ENCODE assay signal across 16 mouse cellular contexts in genomic region chr11:88636319-88636718, GRCm38 (mm10).
"Had no signal": no experiment of that assay in that cellular context is flagged by ENCODE, and none has a peak within 500 bp of the region (broad histone marks: within the 10 kb centered on the region; RNA-seq: fewer than 3 reads in every experiment).

No protein-coding gene starts in this region.

- ATAC-seq: intestine, postnatal 0 days; liver, embryonic 12.5 days had no signal

- DNase-seq: kidney, adult 9 months; kidney, postnatal 4 days; lung, embryonic 14.5 days; lung, postnatal 14 days; right cerebral cortex, adult 18-20 months; thymus, postnatal 4 days had no signal

- H3K4me3 ChIP-seq: left cerebral cortex, adult 2 months; limb, embryonic 15.5 days; liver, embryonic 12.5 days; megakaryocyte, embryonic 14.5 days; myocyte; neural tube, embryonic 12.5 days had no signal

- H3K4me2 ChIP-seq: limb, embryonic 15.5 days; liver, embryonic 12.5 days; lung, embryonic 14.5 days; neural tube, embryonic 12.5 days had no signal

- H3K36me3 ChIP-seq: limb, embryonic 15.5 days had no signal

- H3K27me3 ChIP-seq: limb, embryonic 15.5 days; liver, embryonic 12.5 days; megakaryocyte, embryonic 14.5 days; neural tube, embryonic 12.5 days had no signal

- H3K9ac ChIP-seq: limb, embryonic 15.5 days; liver, embryonic 12.5 days; lung, embryonic 14.5 days; neural tube, embryonic 12.5 days had no signal

- H3K9me3 ChIP-seq: limb, embryonic 15.5 days; liver, embryonic 12.5 days; megakaryocyte, embryonic 14.5 days; neural tube, embryonic 12.5 days had no signal

- H3K27ac ChIP-seq: kidney, postnatal 0 days; left cerebral cortex, adult 2 months; limb, embryonic 15.5 days; liver, embryonic 12.5 days; macrophage; neural tube, embryonic 12.5 days; stomach, postnatal 0 days had no signal
